Mouse (Mus musculus) midbrain, postnatal 0 days (tissue): ENCODE data around the gene Nudt5. TPM values are rescaled to one million over a fixed set of nuclear protein-coding genes. Genes with fewer than 3 reads are reported as not detected.
A peak's percentile ranks its signal among the peaks of the same experiment; 100 is the strongest.

Experiments
- ATAC-seq: fragments of 200-750 bp; cut with Nextera tagmentation; 2 replicates; pipeline ENCODE4 v1.8.0; 2017; ENCODE audit warnings: moderate number of reproducible peaks, mild to moderate bottlenecking, moderate TSS enrichment, moderate library complexity; ENCODE audit not compliant: low FRiP score
- DNase-seq: peaks from one replicate; pipeline ENCODE4 v3.0.0-alpha.2; 2015; ENCODE audit warnings: low spot score
- H3K27ac ChIP-seq: fragments of 300-500 bp; sonication (generic); 2 replicates; pipeline ENCODE4 v1.5.1; 2014; ENCODE audit warnings: low read depth, mild to moderate bottlenecking, low read length, mixed read lengths
- H3K27me3 ChIP-seq: fragments of 300-500 bp; sonication (generic); 2 replicates; pipeline ENCODE4 v1.6.1; 2014; ENCODE audit warnings: low read length, control low read depth, mixed read lengths; ENCODE audit not compliant: insufficient read depth
- H3K36me3 ChIP-seq: fragments of 300-500 bp; sonication (generic); 2 replicates; pipeline ENCODE4 v1.6.1; 2014; ENCODE audit warnings: low read length, control low read depth, mixed read lengths; ENCODE audit not compliant: insufficient read depth
- H3K4me1 ChIP-seq: fragments of 300-500 bp; sonication (generic); 2 replicates; pipeline ENCODE4 v1.6.1; 2014; ENCODE audit warnings: mild to moderate bottlenecking, control low read depth, antibody characterized with exemption, low read length, mixed read lengths; ENCODE audit not compliant: insufficient read depth
- H3K4me2 ChIP-seq: fragments of 300-500 bp; sonication (generic); 2 replicates; pipeline ENCODE4 v1.6.1; 2014; ENCODE audit warnings: low read depth, mild to moderate bottlenecking, low read length, mixed read lengths; ENCODE audit not compliant: poor library complexity, severe bottlenecking
- H3K4me3 ChIP-seq: fragments of 300-500 bp; sonication (generic); 2 replicates; pipeline ENCODE4 v1.5.1; 2014; ENCODE audit warnings: low read depth, mild to moderate bottlenecking, low read length, moderate library complexity
- H3K9ac ChIP-seq: fragments of 300-500 bp; sonication (generic); replicated peaks from 2 replicates; pipeline ENCODE4 v1.6.1; 2014; ENCODE audit warnings: mild to moderate bottlenecking, low read length, moderate library complexity, mixed read lengths; ENCODE audit not compliant: poor library complexity, severe bottlenecking
- H3K9me3 ChIP-seq: fragments of 300-500 bp; sonication (generic); 2 replicates; pipeline ENCODE4 v1.6.1; 2016; ENCODE audit warnings: low read length, control low read depth
- CTCF ChIP-seq: IDR thresholded peaks from 2 replicates; pipeline ENCODE4 v1.5.1; 2016; ENCODE audit warnings: antibody characterized with exemption, mild to moderate bottlenecking
- WGBS: fragments of 180-500 bp; shearing (Covaris S2); extraction: QIAGEN DNeasy Blood & Tissue Kit; methylation state at CpG from one replicate; pipeline ENCODE4 v1.1.7; 2014; 5-methylcytosine and 5-hydroxymethylcytosine counted together
- polyA plus RNA-seq: library from polyadenylated mRNA; unstranded; fragments of >200 nt; fragmentation: Nextera tagmentation; extraction: Ambion mirVana; gene quantifications from 2 replicates; pipeline ENCODE4 v1.2.1, GENCODE M21; 2015
- total RNA-seq: library from RNA; depleted of rRNA; stranded (reverse); fragments of >200 nt; gene quantifications from 2 replicates; pipeline ENCODE4 v1.2.3, GENCODE M21; 2014; rRNA removed

Gene Nudt5
- total and polyA plus RNA-seq, 2 experiments from 2014 or later, result 11.4 to 14.3 TPM

DNA sequence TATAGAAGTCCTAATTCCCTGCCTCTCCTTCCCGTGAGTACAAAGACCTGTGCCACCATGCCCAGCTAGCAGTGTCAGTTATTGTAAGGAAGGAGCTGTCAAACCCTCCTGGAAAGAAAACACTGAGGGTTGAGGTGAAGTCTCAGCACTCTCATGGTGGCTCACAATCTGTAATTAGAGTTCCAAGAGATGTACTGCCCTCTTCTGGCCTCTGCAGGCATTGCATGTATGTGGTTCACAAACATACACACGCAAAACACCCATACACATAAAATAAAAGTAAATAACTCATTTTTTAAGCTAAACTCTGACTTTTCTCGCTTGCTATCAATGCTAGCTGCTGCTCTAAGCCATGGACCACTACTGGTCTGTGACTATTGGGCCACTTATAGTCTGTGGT, 61.8 kb downstream of the Nudt5 start:
- Histone ChIP-seq H3K9me3 (no peaks in the 10 kb centered on the region), H3K4me2 (no peak overlapping the region), H3K36me3 (peaks cover 28% of the 10 kb centered on the region), H3K4me1 (no peaks in the 10 kb centered on the region), H3K9ac (no peak overlapping the region), H3K27ac (no peak overlapping the region), H3K4me3 (no peak overlapping the region), H3K27me3 (no peaks in the 10 kb centered on the region)
- peak; percentile 43 for DNase-seq
- 45% methylated on average over 3 of the region's 3 CpGs for WGBS
- no peak for ATAC-seq
- TF ChIP-seq CTCF, result peak; percentile 74

DNA sequence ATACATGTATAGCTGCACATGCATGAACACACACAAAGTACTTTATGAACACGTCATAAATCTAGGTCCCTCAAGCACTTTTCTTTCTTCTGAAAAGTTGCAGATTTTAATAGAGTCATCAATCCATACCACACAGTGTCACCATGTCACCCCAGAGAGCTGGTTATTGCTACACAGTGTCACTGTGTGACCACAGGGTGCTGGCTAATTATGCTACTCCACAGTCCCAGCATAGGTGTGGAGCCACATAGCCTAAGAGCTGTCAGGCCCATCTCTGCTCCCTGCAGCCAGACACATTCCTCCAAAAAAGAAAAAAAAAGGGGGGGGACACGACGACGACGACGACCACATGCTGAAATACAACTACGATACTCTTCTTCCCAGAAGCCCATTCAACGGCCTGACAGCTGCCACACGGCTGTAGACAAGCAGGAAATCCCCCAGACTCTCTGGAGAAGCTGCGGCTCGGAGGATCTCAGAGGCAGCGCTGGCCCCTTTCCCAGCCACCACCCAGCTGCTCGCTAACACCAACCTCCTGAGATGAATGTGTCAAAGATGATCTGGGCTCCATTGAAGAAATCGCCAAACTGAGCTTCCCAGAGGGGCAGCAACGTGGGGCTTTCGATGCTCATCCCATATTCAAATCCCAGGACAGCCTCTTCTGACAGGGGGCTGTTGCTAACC, 66.6 kb downstream of the Nudt5 start:
- no peak for TF ChIP-seq CTCF
- Histone ChIP-seq H3K4me1 (no peaks in the 10 kb centered on the region), H3K4me3 (no peak overlapping the region), H3K36me3 (peaks cover 16% of the 10 kb centered on the region), H3K9ac (no peak overlapping the region), H3K27ac (no peak overlapping the region), H3K9me3 (no peaks in the 10 kb centered on the region), H3K27me3 (no peaks in the 10 kb centered on the region), H3K4me2 (no peak overlapping the region)
- peak; percentile 71; the same call in 1 of the 2 replicates for ATAC-seq
- DNase-seq, result peak; percentile 47
- WGBS, result 42% methylated on average over 16 of the region's 16 CpGs

Other genes starting within 250 kb of the Nudt5 start
- 20.9 and 21.3 TPM in 2 replicates for gene Camk1d, start 130.5 kb upstream of the Nudt5 start, total RNA-seq
- 6.7 and 8.0 TPM in 2 replicates for gene Camk1d, start 130.5 kb upstream of the Nudt5 start, polyA plus RNA-seq
- 72.5 and 72.9 TPM in 2 replicates for gene Cdc123, start 145 bp downstream of the Nudt5 start, total RNA-seq
- gene Cdc123, start 145 bp downstream of the Nudt5 start, polyA plus RNA-seq, result 223 and 233 TPM in 2 replicates
- 1.2 and 5.2 TPM in 2 replicates for gene Gm13199, start 17.9 kb downstream of the Nudt5 start, total RNA-seq
- 0.31 and 0.57 TPM in 2 replicates for gene Gm13199, start 17.9 kb downstream of the Nudt5 start, polyA plus RNA-seq
- gene Sec61a2, start 50.4 kb downstream of the Nudt5 start, total RNA-seq, result 101 and 118 TPM in 2 replicates
- 104 and 106 TPM in 2 replicates for gene Sec61a2, start 50.4 kb downstream of the Nudt5 start, polyA plus RNA-seq
- 10.3 and 13.3 TPM in 2 replicates for gene Dhtkd1, start 97.8 kb downstream of the Nudt5 start, total RNA-seq
- gene Dhtkd1, start 97.8 kb downstream of the Nudt5 start, polyA plus RNA-seq, result 4.6 and 5.2 TPM in 2 replicates
- gene Upf2, start 106.5 kb downstream of the Nudt5 start, total RNA-seq, result 11.2 and 13.2 TPM in 2 replicates
- gene Upf2, start 106.5 kb downstream of the Nudt5 start, polyA plus RNA-seq, result 4.6 and 5.9 TPM in 2 replicates